Mouse (Mus musculus) midbrain, postnatal 0 days (tissue): ENCODE data around the gene Gm20388. TPM values are rescaled to one million over a fixed set of nuclear protein-coding genes. Genes with fewer than 3 reads are reported as not detected.

Experiments
- ATAC-seq: fragments of 200-750 bp; cut with Nextera tagmentation; 2 replicates; pipeline ENCODE4 v1.8.0; 2017; ENCODE audit warnings: moderate number of reproducible peaks, mild to moderate bottlenecking, moderate TSS enrichment, moderate library complexity; ENCODE audit not compliant: low FRiP score
- DNase-seq: peaks from one replicate; pipeline ENCODE4 v3.0.0-alpha.2; 2015; ENCODE audit warnings: low spot score
- H3K27ac ChIP-seq: fragments of 300-500 bp; sonication (generic); 2 replicates; pipeline ENCODE4 v1.5.1; 2014; ENCODE audit warnings: low read depth, mild to moderate bottlenecking, low read length, mixed read lengths
- H3K27me3 ChIP-seq: fragments of 300-500 bp; sonication (generic); 2 replicates; pipeline ENCODE4 v1.6.1; 2014; ENCODE audit warnings: low read length, control low read depth, mixed read lengths; ENCODE audit not compliant: insufficient read depth
- H3K36me3 ChIP-seq: fragments of 300-500 bp; sonication (generic); 2 replicates; pipeline ENCODE4 v1.6.1; 2014; ENCODE audit warnings: low read length, control low read depth, mixed read lengths; ENCODE audit not compliant: insufficient read depth
- H3K4me1 ChIP-seq: fragments of 300-500 bp; sonication (generic); 2 replicates; pipeline ENCODE4 v1.6.1; 2014; ENCODE audit warnings: mild to moderate bottlenecking, control low read depth, antibody characterized with exemption, low read length, mixed read lengths; ENCODE audit not compliant: insufficient read depth
- H3K4me2 ChIP-seq: fragments of 300-500 bp; sonication (generic); 2 replicates; pipeline ENCODE4 v1.6.1; 2014; ENCODE audit warnings: low read depth, mild to moderate bottlenecking, low read length, mixed read lengths; ENCODE audit not compliant: poor library complexity, severe bottlenecking
- H3K4me3 ChIP-seq: fragments of 300-500 bp; sonication (generic); 2 replicates; pipeline ENCODE4 v1.5.1; 2014; ENCODE audit warnings: low read depth, mild to moderate bottlenecking, low read length, moderate library complexity
- H3K9ac ChIP-seq: fragments of 300-500 bp; sonication (generic); replicated peaks from 2 replicates; pipeline ENCODE4 v1.6.1; 2014; ENCODE audit warnings: mild to moderate bottlenecking, low read length, moderate library complexity, mixed read lengths; ENCODE audit not compliant: poor library complexity, severe bottlenecking
- H3K9me3 ChIP-seq: fragments of 300-500 bp; sonication (generic); 2 replicates; pipeline ENCODE4 v1.6.1; 2016; ENCODE audit warnings: low read length, control low read depth
- CTCF ChIP-seq: IDR thresholded peaks from 2 replicates; pipeline ENCODE4 v1.5.1; 2016; ENCODE audit warnings: antibody characterized with exemption, mild to moderate bottlenecking
- WGBS: fragments of 180-500 bp; shearing (Covaris S2); extraction: QIAGEN DNeasy Blood & Tissue Kit; methylation state at CpG from one replicate; pipeline ENCODE4 v1.1.7; 2014; 5-methylcytosine and 5-hydroxymethylcytosine counted together
- polyA plus RNA-seq: library from polyadenylated mRNA; unstranded; fragments of >200 nt; fragmentation: Nextera tagmentation; extraction: Ambion mirVana; gene quantifications from 2 replicates; pipeline ENCODE4 v1.2.1, GENCODE M21; 2015
- total RNA-seq: library from RNA; depleted of rRNA; stranded (reverse); fragments of >200 nt; gene quantifications from 2 replicates; pipeline ENCODE4 v1.2.3, GENCODE M21; 2014

The Gm20388 gene
- total and polyA plus RNA-seq, 2 experiments from 2014 or later: 74.2 TPM; not detected in 1

DNA sequence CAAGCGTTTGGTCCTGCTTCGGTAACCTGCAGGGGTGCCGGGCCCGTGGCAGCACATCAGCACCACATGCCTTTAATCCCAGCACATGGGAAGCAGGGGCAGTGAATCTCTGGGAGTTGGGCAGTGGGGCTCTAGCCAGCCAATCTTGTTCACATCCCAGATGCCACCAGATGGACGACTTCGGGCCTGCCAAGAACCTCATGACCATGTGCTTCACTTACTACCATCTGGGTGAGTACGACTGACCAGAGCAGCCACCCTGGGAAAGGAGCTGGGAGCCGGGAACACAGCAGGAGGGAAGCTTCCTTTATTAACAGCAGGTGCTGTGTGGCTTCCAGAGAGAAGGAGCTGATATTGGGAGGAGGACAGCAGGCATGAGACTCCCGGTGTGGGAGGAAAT, 240.5 kb downstream of the Gm20388 start:
- H3K4me1 ChIP-seq: no peaks in the 10 kb centered on the region
- TF ChIP-seq CTCF: no peak
- H3K27ac ChIP-seq: no peak overlapping the region
- H3K27me3 ChIP-seq: no peaks in the 10 kb centered on the region
- H3K4me2 ChIP-seq: no peak overlapping the region
- no peak overlapping the region for H3K9ac ChIP-seq
- peak; percentile 77 for DNase-seq
- H3K36me3 ChIP-seq: peaks cover 42% of the 10 kb centered on the region
- no peak for ATAC-seq
- H3K4me3 ChIP-seq: no peak overlapping the region
- H3K9me3 ChIP-seq: no peaks in the 10 kb centered on the region
- WGBS: 65% methylated on average over 9 of the region's 9 CpGs

DNA sequence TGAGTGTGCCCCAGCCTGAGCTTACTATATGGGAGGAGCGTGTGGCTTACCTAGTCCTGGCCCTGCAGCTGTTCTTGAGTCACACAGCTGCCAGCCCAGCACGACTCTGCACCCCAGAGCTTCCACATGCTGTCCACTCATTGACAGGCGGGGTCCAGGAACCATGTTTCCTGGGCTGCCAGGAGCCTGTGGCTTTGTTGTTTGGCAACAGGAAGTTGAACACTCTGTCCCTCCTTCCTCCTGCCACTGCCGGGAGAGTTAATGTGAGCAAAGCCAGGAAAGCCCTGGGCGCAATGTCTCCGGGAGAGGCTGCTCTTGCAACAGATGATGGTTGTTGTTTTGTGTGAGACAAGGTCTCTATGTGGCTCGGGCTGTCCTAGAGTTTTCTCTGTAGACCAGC, 242.0 kb downstream of the Gm20388 start:
- H3K9me3 ChIP-seq: no peaks in the 10 kb centered on the region
- no peak overlapping the region for H3K9ac ChIP-seq
- WGBS: 47% methylated on average over 7 of the region's 7 CpGs
- H3K4me3 ChIP-seq: no peak overlapping the region
- TF ChIP-seq CTCF: no peak
- ATAC-seq (no peak), DNase-seq (peak; percentile 51)
- H3K4me1 ChIP-seq: no peaks in the 10 kb centered on the region
- peaks cover 42% of the 10 kb centered on the region for H3K36me3 ChIP-seq
- no peaks in the 10 kb centered on the region for H3K27me3 ChIP-seq
- H3K27ac ChIP-seq: no peak overlapping the region
- H3K4me2 ChIP-seq: no peak overlapping the region

- Histone ChIP-seq H3K4me1 (no peaks in the 10 kb centered on the region), H3K36me3 (peaks cover 30% of the 10 kb centered on the region), H3K27me3 (no peaks in the 10 kb centered on the region), H3K27ac (no peak overlapping the region), H3K4me3 (no peak overlapping the region), H3K9me3 (no peaks in the 10 kb centered on the region), H3K4me2 (no peak overlapping the region), H3K9ac (no peak overlapping the region)
- ATAC-seq: no peak
- no peak for TF ChIP-seq CTCF
- 82% methylated on average over 8 of the region's 8 CpGs for WGBS
- DNase-seq: no peak
Observed at GRCm38 (mm10) chr8:120160366-120160765, 249.7 kb downstream of the Gm20388 start.

- Histone ChIP-seq H3K9me3 (no peaks in the 10 kb centered on the region), H3K27me3 (no peaks in the 10 kb centered on the region), H3K36me3 (peaks cover 28% of the 10 kb centered on the region), H3K9ac (no peak overlapping the region), H3K4me2 (no peak overlapping the region), H3K27ac (no peak overlapping the region), H3K4me1 (no peaks in the 10 kb centered on the region; the same call in 1 of the 2 replicates), H3K4me3 (no peak overlapping the region)
- no peak for TF ChIP-seq CTCF
- 75% methylated on average over 16 of the region's 16 CpGs for WGBS
- no peak for ATAC-seq
- no peak for DNase-seq
Observed at GRCm38 (mm10) chr8:120161658-120162403, 251.2 kb downstream of the Gm20388 start.

DNA sequence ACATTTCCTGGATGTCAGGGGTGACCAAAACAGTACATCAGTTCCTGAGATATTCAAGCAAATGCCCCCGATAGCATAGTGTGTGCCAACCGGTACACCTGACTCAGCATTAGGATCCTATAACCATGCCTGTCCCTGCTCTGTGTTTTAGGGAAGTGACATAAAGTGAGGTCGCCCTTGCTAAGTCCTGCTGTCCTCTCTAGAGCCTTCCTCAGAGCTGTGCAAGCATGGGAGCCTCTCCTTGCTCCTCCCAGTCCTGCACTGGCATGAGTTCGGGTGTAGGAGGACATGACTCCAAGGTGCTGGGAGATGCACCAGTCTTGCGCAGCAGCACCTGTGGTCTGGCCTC, 251.7 kb downstream of the Gm20388 start:
- no peak for TF ChIP-seq CTCF

GRCm38 (mm10) chr8:120163376-120163775, 252.7 kb downstream of the Gm20388 start:
- no peak overlapping the region for H3K4me2 ChIP-seq
- no peak overlapping the region for H3K4me3 ChIP-seq
- no peak overlapping the region for H3K9ac ChIP-seq
- H3K4me1 ChIP-seq: no peaks in the 10 kb centered on the region; the same call in 1 of the 2 replicates
- ATAC-seq (no peak), DNase-seq (no peak)
- no peaks in the 10 kb centered on the region for H3K27me3 ChIP-seq
- H3K36me3 ChIP-seq: peaks cover 24% of the 10 kb centered on the region
- 63% methylated on average over 8 of the region's 8 CpGs for WGBS
- H3K9me3 ChIP-seq: no peaks in the 10 kb centered on the region
- TF ChIP-seq CTCF: no peak
- H3K27ac ChIP-seq: no peak overlapping the region

More for the DNA sequence above, 251.7 kb downstream of the Gm20388 start:
- 84% methylated on average over 5 of the region's 5 CpGs for WGBS
- Histone ChIP-seq H3K27ac (no peak overlapping the region), H3K4me1 (no peaks in the 10 kb centered on the region; the same call in 1 of the 2 replicates), H3K36me3 (peaks cover 25% of the 10 kb centered on the region), H3K9ac (no peak overlapping the region), H3K4me3 (no peak overlapping the region), H3K9me3 (no peaks in the 10 kb centered on the region), H3K4me2 (no peak overlapping the region), H3K27me3 (no peaks in the 10 kb centered on the region)
- DNase-seq (no peak), ATAC-seq (no peak)
